In genomic region chr13:74208317-74208985, GRCm38 (mm10) we compare ENCODE assay signal across 8 mouse cellular contexts. TPM values are rescaled to one million over a fixed set of nuclear protein-coding genes. Genes with fewer than 3 reads are reported as not detected.
A peak's percentile ranks its signal among the peaks of the same experiment; 100 is the strongest.
DNase-seq lines count a peak whose midpoint lies in the region; ATAC-seq and TF ChIP-seq lines count a peak whose summit lies in the region.

Gene Exoc3 (minus strand): TSS chr13:74208732.

- DNase-seq in 3T3-L1 (ENCODE audit: low read depth, low spot score) = peak; percentile 90
- peak; percentile 76 to 82 for DNase-seq in adrenal gland, postnatal 4 days (ENCODE audit: low spot score in 2 of 2)
- peak; percentile 94 for DNase-seq in embryonic facial prominence, embryonic 14.5 days (ENCODE audit: low spot score)
- DNase-seq in heart, adult 2 months = peak; percentile 93 to 94
- peak; percentile 89 to 91 for DNase-seq in kidney, adult 8-10 months
- peak; percentile 83 to 92 for DNase-seq in spleen, postnatal 10 days (ENCODE audit: low spot score in 2 of 2)

- H3K79me2 ChIP-seq in heart, adult 2 months (replicated peaks; ENCODE audit: control insufficient read depth, insufficient read depth, low read length) = 0 out of 2 replicates have a peak, but pooled peaks cover 1% of the 10 kb centered on the region

- TF ChIP-seq CTCF in heart, adult 2 months (IDR thresholded peaks at IDR 0.05) = no peak

- H3K27ac ChIP-seq in embryonic facial prominence, embryonic 14.5 days (replicated peaks; ENCODE audit: low read depth, low read length) = peak within 1 kb of the TSS; percentile 89
- peak within 1 kb of the TSS; percentile 97 for H3K27ac ChIP-seq in heart, adult 2 months
- peak within 1 kb of the TSS; percentile 87 for H3K27ac ChIP-seq in limb, embryonic 13.5 days
- peak within 1 kb of the TSS; percentile 92 for H3K27ac ChIP-seq in midbrain, embryonic 16.5 days (ENCODE audit: low read length)

- peaks cover 17% of the 10 kb centered on the region for H3K36me3 ChIP-seq in embryonic facial prominence, embryonic 14.5 days (ENCODE audit: control insufficient read depth, insufficient read depth, low read length)
- H3K36me3 ChIP-seq in heart, adult 2 months (ENCODE audit: control insufficient read depth, insufficient read depth, low read length) = peaks cover 4% of the 10 kb centered on the region
- peaks cover 24% of the 10 kb centered on the region for H3K36me3 ChIP-seq in limb, embryonic 13.5 days
- H3K36me3 ChIP-seq in midbrain, embryonic 16.5 days (ENCODE audit: control insufficient read depth, insufficient read depth, low read length) = peaks cover 6% of the 10 kb centered on the region

- ATAC-seq in embryonic facial prominence, embryonic 14.5 days (ENCODE audit: low read depth) = peak; percentile 97
- peak; percentile 98 for ATAC-seq in limb, embryonic 13.5 days (ENCODE audit: low FRiP score, low read depth)
- ATAC-seq in midbrain, embryonic 16.5 days = peak; percentile 99

- no peaks in the 10 kb centered on the region for H3K9me3 ChIP-seq in embryonic facial prominence, embryonic 14.5 days (ENCODE audit: control insufficient read depth, low read length)
- no peaks in the 10 kb centered on the region for H3K9me3 ChIP-seq in limb, embryonic 13.5 days
- H3K9me3 ChIP-seq in midbrain, embryonic 16.5 days (replicated peaks; ENCODE audit: control insufficient read depth, low read length, poor library complexity, severe bottlenecking) = no peaks in the 10 kb centered on the region

- H3K27me3 ChIP-seq in embryonic facial prominence, embryonic 14.5 days (replicated peaks; ENCODE audit: control insufficient read depth, insufficient read depth, low read length) = no peaks in the 10 kb centered on the region
- H3K27me3 ChIP-seq in heart, adult 2 months (ENCODE audit: control insufficient read depth, insufficient read depth, low read length) = no peaks in the 10 kb centered on the region
- H3K27me3 ChIP-seq in limb, embryonic 13.5 days = no peaks in the 10 kb centered on the region
- no peaks in the 10 kb centered on the region for H3K27me3 ChIP-seq in midbrain, embryonic 16.5 days (ENCODE audit: control insufficient read depth, insufficient read depth, low read depth, low read length)

- peaks cover 12% of the 10 kb centered on the region for H3K4me1 ChIP-seq in embryonic facial prominence, embryonic 14.5 days (ENCODE audit: control insufficient read depth, insufficient read depth, low read length)
- peaks cover 3% of the 10 kb centered on the region for H3K4me1 ChIP-seq in heart, adult 2 months (ENCODE audit: control insufficient read depth, insufficient read depth, low read length)
- H3K4me1 ChIP-seq in limb, embryonic 13.5 days = peaks cover 19% of the 10 kb centered on the region
- H3K4me1 ChIP-seq in midbrain, embryonic 16.5 days (ENCODE audit: control insufficient read depth, insufficient read depth, low read length) = peaks cover 30% of the 10 kb centered on the region

- WGBS in embryonic facial prominence, embryonic 14.5 days = under 1% methylated on average over 23 of the region's 39 CpGs
- WGBS in heart, adult 2 months = under 1% methylated on average over 39 of the region's 39 CpGs
- WGBS in limb, embryonic 13.5 days = under 1% methylated on average over 39 of the region's 39 CpGs
- WGBS in midbrain, embryonic 16.5 days = 0% methylated on average over 39 of the region's 39 CpGs

- intact Hi-C loops in heart, adult 2 months (cut with DNase I) = loop anchor here (5.0 kb wide), 1 partner anchor 94 kb away; no protein-coding TSS in a partner anchor

- H3K9ac ChIP-seq in embryonic facial prominence, embryonic 14.5 days (ENCODE audit: low read depth, low read length) = peak within 1 kb of the TSS; percentile 89
- peak within 1 kb of the TSS; percentile 95 for H3K9ac ChIP-seq in heart, adult 2 months (ENCODE audit: low read depth, low read length)
- H3K9ac ChIP-seq in limb, embryonic 13.5 days = peak within 1 kb of the TSS; percentile 84
- peak within 1 kb of the TSS; percentile 72 for H3K9ac ChIP-seq in midbrain, embryonic 16.5 days (ENCODE audit: low read depth, low read length)

- peak within 1 kb of the TSS; percentile 82 for H3K4me3 ChIP-seq in embryonic facial prominence, embryonic 14.5 days (ENCODE audit: low read depth, low read length)
- H3K4me3 ChIP-seq in heart, adult 2 months = peak within 1 kb of the TSS; percentile 62
- H3K4me3 ChIP-seq in limb, embryonic 13.5 days = peak within 1 kb of the TSS; percentile 81
- H3K4me3 ChIP-seq in midbrain, embryonic 16.5 days (ENCODE audit: low read depth, low read length) = peak within 1 kb of the TSS; percentile 52

- peak; percentile 96 for TF ChIP-seq POLR2A in heart, adult 2 months (IDR thresholded peaks at IDR 0.05; ENCODE audit: insufficient read depth, low read depth, low read length)

- H3K4me2 ChIP-seq in embryonic facial prominence, embryonic 14.5 days (ENCODE audit: low read depth, low read length) = peak within 1 kb of the TSS; percentile 56
- peak within 1 kb of the TSS; percentile 77 for H3K4me2 ChIP-seq in limb, embryonic 13.5 days (replicated peaks)
- H3K4me2 ChIP-seq in midbrain, embryonic 16.5 days (ENCODE audit: low read length) = peak within 1 kb of the TSS; percentile 96

- peak; percentile 45; the same call in 1 of the 2 replicates for TF ChIP-seq EP300 in heart, adult 2 months (IDR thresholded peaks at IDR 0.05; ENCODE audit: insufficient read depth, low read depth, low read length)

RNA-seq across cellular contexts. Expression of gene Exoc3, which starts in this region (rescaled TPM):
- 10 to 100 TPM; 57.6 to 62.6 TPM for total RNA-seq in adrenal gland, postnatal 4 days (2021)
- polyA plus RNA-seq in embryonic facial prominence, embryonic 14.5 days (2014; fragmentation: Nextera tagmentation; extraction: Ambion mirVana) = 82.3 and 85.0 TPM in 2 replicates
- 10 to 100 TPM; 47.5 to 54.1 TPM for total RNA-seq in heart, adult 2 months (2021)
- polyA plus RNA-seq in heart, adult 2 months (2012; rRNA removed) = 51.2 and 69.8 TPM in 2 replicates
- 86.6 and 86.9 TPM in 2 replicates for polyA plus RNA-seq in limb, embryonic 13.5 days (2015; fragmentation: Nextera tagmentation; extraction: Ambion mirVana)
- 113 and 123 TPM in 2 replicates for polyA plus RNA-seq in midbrain, embryonic 16.5 days (2015; fragmentation: Nextera tagmentation; extraction: Ambion mirVana)

Comparison
In these comparisons a context has a peak if more than half of its experiments do, and no peak if none do; other contexts are left out.
1. Peak in every context shown above with its lines: DNase-seq, ATAC-seq, H3K4me3 ChIP-seq and H3K27ac ChIP-seq.